Comparison of ENCODE assay signal across 8 mouse cellular contexts in the genomic region with DNA sequence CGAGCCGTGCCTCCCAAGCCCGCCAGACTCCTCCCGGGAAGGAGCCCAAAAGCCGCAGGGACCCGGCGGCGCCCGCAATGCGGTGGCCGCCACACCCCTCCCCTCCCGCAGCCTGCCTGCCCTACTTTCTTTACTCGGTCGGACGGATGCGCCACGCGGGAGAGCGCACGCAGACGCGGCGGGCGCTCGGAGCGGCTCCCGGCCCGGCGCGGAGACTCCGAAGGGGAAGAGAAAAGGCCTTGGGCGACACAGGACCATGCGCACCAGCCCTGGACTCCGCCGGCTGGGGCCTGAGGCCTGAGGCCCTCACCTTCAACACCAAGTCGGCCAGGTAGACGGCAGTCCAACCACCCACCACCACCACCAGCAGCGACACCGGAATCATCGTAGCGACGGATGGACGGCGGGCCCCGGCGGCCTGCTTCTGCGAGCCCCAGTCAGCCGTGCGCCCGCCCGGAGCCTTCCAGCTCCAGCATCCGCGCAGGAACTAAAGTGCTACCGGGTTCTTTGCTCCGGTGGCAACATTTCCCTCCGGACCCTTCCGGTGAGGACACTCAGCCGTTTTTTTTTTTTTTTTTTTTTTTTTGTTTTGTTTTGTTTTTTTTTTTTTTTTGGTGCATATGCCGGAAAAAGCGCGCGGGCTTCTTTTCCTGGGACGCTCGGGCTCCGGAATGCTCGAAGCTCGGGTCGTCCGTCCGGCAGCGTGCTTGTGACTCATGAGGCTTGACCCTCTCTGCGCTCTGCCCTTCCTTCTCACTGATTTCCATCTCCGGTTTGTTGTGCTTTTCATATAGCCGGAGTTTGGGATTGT. TPM values are rescaled to one million over a fixed set of nuclear protein-coding genes. Genes with fewer than 3 reads are reported as not detected.
DNase-seq lines count a peak whose midpoint lies in the region; ATAC-seq and TF ChIP-seq lines count a peak whose summit lies in the region.

Gene Mbtps2 (minus strand): TSS at position 530 of the 811 bp plus-strand sequence.

- H3K36me3 ChIP-seq in forebrain, embryonic 11.5 days (ENCODE audit: control insufficient read depth, insufficient read depth, low read length): no peaks in the 10 kb centered on the region
- no peaks in the 10 kb centered on the region for H3K36me3 ChIP-seq in heart, embryonic 16.5 days (ENCODE audit: control insufficient read depth, insufficient read depth)
- H3K36me3 ChIP-seq in lung, embryonic 14.5 days (ENCODE audit: insufficient read depth): no peaks in the 10 kb centered on the region

- H3K9me3 ChIP-seq in forebrain, embryonic 11.5 days (ENCODE audit: control insufficient read depth, low read length): no peaks in the 10 kb centered on the region
- H3K9me3 ChIP-seq in heart, embryonic 16.5 days (replicated peaks; ENCODE audit: control insufficient read depth, low read length): no peaks in the 10 kb centered on the region
- H3K9me3 ChIP-seq in lung, embryonic 14.5 days (ENCODE audit: low read depth, low read length): no peaks in the 10 kb centered on the region

- H3K4me1 ChIP-seq in forebrain, embryonic 11.5 days (replicated peaks; ENCODE audit: control insufficient read depth, insufficient read depth, low read length): no peaks in the 10 kb centered on the region; the same call in 1 of the 2 replicates
- peaks cover 10% of the 10 kb centered on the region for H3K4me1 ChIP-seq in heart, embryonic 16.5 days (ENCODE audit: control insufficient read depth, insufficient read depth, low read length)
- no peaks in the 10 kb centered on the region for H3K4me1 ChIP-seq in lung, embryonic 14.5 days (ENCODE audit: insufficient read depth)

- DNase-seq in CD4-positive, CD25-positive, alpha-beta regulatory T cell, adult 2 months (ENCODE audit: low read depth, low spot score): peak; percentile 81
- peak; percentile 81 for DNase-seq in brain, adult 2 months (ENCODE audit: low read depth, low spot score)
- peak; percentile 84 for DNase-seq in forebrain, embryonic 11.5 days (ENCODE audit: low spot score)
- DNase-seq in kidney, postnatal 36 days: peak; percentile 71 to 73
- DNase-seq in lung, embryonic 14.5 days: peak; percentile 81
- peak; percentile 69 for DNase-seq in testis, postnatal 14 days (ENCODE audit: low spot score)

- peak within 1 kb of the TSS; percentile 84 for H3K9ac ChIP-seq in forebrain, embryonic 11.5 days (ENCODE audit: low read length)
- H3K9ac ChIP-seq in heart, embryonic 16.5 days (ENCODE audit: low read length): peak within 1 kb of the TSS; percentile 86
- H3K9ac ChIP-seq in lung, embryonic 14.5 days: peak within 1 kb of the TSS; percentile 88

- peak within 1 kb of the TSS; percentile 80 for H3K27ac ChIP-seq in forebrain, embryonic 11.5 days (ENCODE audit: low read depth, low read length)
- H3K27ac ChIP-seq in heart, embryonic 16.5 days (ENCODE audit: low read length): peak within 1 kb of the TSS; percentile 91
- H3K27ac ChIP-seq in lung, embryonic 14.5 days (ENCODE audit: low read depth): peak within 1 kb of the TSS; percentile 95

- ATAC-seq in forebrain, embryonic 11.5 days (replicated peaks; ENCODE audit: low FRiP score): peak; percentile 79
- peak; percentile 87 for ATAC-seq in heart, embryonic 16.5 days (replicated peaks; ENCODE audit: extremely low read depth, insufficient read depth, low FRiP score)
- ATAC-seq in lung, embryonic 14.5 days (ENCODE audit: insufficient read depth): peak; percentile 91
- ATAC-seq in neutrophil, adult 5-6 weeks (ENCODE audit: extremely low read depth, insufficient number of reproducible peaks, low FRiP score, poor library complexity, severe bottlenecking): peak; percentile 77

- 14% methylated on average over 54 of the region's 74 CpGs for WGBS in forebrain, embryonic 11.5 days
- 16% methylated on average over 72 of the region's 74 CpGs for WGBS in heart, embryonic 16.5 days
- 9% methylated on average over 72 of the region's 74 CpGs for WGBS in lung, embryonic 14.5 days

- no peak for TF ChIP-seq CTCF in lung, embryonic 14.5 days (IDR thresholded peaks at IDR 0.05; ENCODE audit: low read depth)

- H3K27me3 ChIP-seq in forebrain, embryonic 11.5 days (ENCODE audit: control insufficient read depth, insufficient read depth, low read length): no peaks in the 10 kb centered on the region
- H3K27me3 ChIP-seq in heart, embryonic 16.5 days (ENCODE audit: control insufficient read depth, insufficient read depth, low read length): no peaks in the 10 kb centered on the region
- no peaks in the 10 kb centered on the region for H3K27me3 ChIP-seq in lung, embryonic 14.5 days (ENCODE audit: insufficient read depth, low read length)

- H3K4me3 ChIP-seq in forebrain, embryonic 11.5 days (ENCODE audit: low read depth, low read length): peak within 1 kb of the TSS; percentile 55
- H3K4me3 ChIP-seq in heart, embryonic 16.5 days (ENCODE audit: low read length): peak within 1 kb of the TSS; percentile 73
- H3K4me3 ChIP-seq in lung, embryonic 14.5 days (ENCODE audit: low read depth, low read length): peak within 1 kb of the TSS; percentile 62

- peak within 1 kb of the TSS; percentile 51; the same call in 1 of the 2 replicates for H3K4me2 ChIP-seq in forebrain, embryonic 11.5 days (ENCODE audit: low read depth, low read length, severe bottlenecking)
- peak within 1 kb of the TSS; percentile 65 for H3K4me2 ChIP-seq in heart, embryonic 16.5 days (ENCODE audit: low read depth, low read length)
- peak within 1 kb of the TSS; percentile 63 for H3K4me2 ChIP-seq in lung, embryonic 14.5 days

RNA-seq across cellular contexts. Expression of gene Mbtps2, which starts in this region (rescaled TPM):
- polyA plus RNA-seq in forebrain, embryonic 11.5 days (2014; fragmentation: Nextera tagmentation; extraction: Ambion mirVana): 21.8 and 30.7 TPM in 2 replicates
- polyA plus RNA-seq in heart, embryonic 16.5 days (2015; fragmentation: Nextera tagmentation; extraction: Ambion mirVana): 13.1 and 14.1 TPM in 2 replicates
- polyA plus RNA-seq in lung, embryonic 14.5 days (2014; fragmentation: Nextera tagmentation; extraction: Ambion mirVana): 24.8 and 25.3 TPM in 2 replicates
- 10.5 and 11.7 TPM in 2 replicates for total RNA-seq in neutrophil, adult 5-6 weeks (2017)

Comparison
In these comparisons a context has a peak if more than half of its experiments do, and no peak if none do; other contexts are left out.
1. Peak in every context shown above with its lines: DNase-seq, ATAC-seq, H3K4me3 ChIP-seq and H3K27ac ChIP-seq.